Mouse (Mus musculus) liver, embryonic 11.5 days (tissue): Measurements from ENCODE around the gene Adgrf5. TPM values are rescaled to one million over a fixed set of nuclear protein-coding genes. Genes with fewer than 3 reads are reported as not detected.

ENCODE experiments used
- ATAC-seq: fragments of 200-750 bp; cut with Nextera tagmentation; replicated peaks from 2 replicates; pipeline ENCODE4 v1.8.0; 2017; ENCODE audit warnings: moderate number of reproducible peaks, mild to moderate bottlenecking, moderate TSS enrichment, moderate library complexity; ENCODE audit not compliant: low FRiP score
- DNase-seq: peaks from one replicate; pipeline ENCODE4 v3.0.0-alpha.2; 2017; ENCODE audit warnings: low spot score
- H3K27ac ChIP-seq: fragments of 300-500 bp; sonication (generic); 2 replicates; pipeline ENCODE4 v1.5.1; 2014; ENCODE audit warnings: mild to moderate bottlenecking, low read depth, low read length, control low read depth
- H3K27me3 ChIP-seq: fragments of 300-500 bp; sonication (generic); replicated peaks from 2 replicates; pipeline ENCODE4 v1.6.1; 2014; ENCODE audit warnings: low read length, mixed read lengths; ENCODE audit not compliant: control insufficient read depth, insufficient read depth
- H3K36me3 ChIP-seq: fragments of 300-500 bp; sonication (generic); 2 replicates; pipeline ENCODE4 v1.6.1; 2014; ENCODE audit warnings: mild to moderate bottlenecking, low read length, moderate library complexity, mixed read lengths; ENCODE audit not compliant: control insufficient read depth, insufficient read depth
- H3K4me1 ChIP-seq: fragments of 300-500 bp; sonication (generic); replicated peaks from 2 replicates; pipeline ENCODE4 v1.6.1; 2014; ENCODE audit warnings: low read length, mixed read lengths; ENCODE audit not compliant: control insufficient read depth, insufficient read depth
- H3K4me2 ChIP-seq: fragments of 300-500 bp; sonication (generic); 2 replicates; pipeline ENCODE4 v1.6.1; 2014; ENCODE audit warnings: mild to moderate bottlenecking, control low read depth, moderate library complexity
- H3K4me3 ChIP-seq: fragments of 300-500 bp; sonication (generic); 2 replicates; pipeline ENCODE4 v1.5.1; 2014; ENCODE audit warnings: low read depth, low read length, control low read depth
- H3K9ac ChIP-seq: fragments of 300-500 bp; sonication (generic); 2 replicates; pipeline ENCODE4 v1.6.1; 2014; ENCODE audit warnings: low read depth, low read length, control low read depth
- H3K9me3 ChIP-seq: fragments of 300-500 bp; sonication (generic); 2 replicates; pipeline ENCODE4 v1.6.1; 2016; ENCODE audit warnings: low read length, inconsistent platforms, mixed read lengths; ENCODE audit not compliant: control insufficient read depth
- WGBS: fragments of 180-500 bp; shearing (Covaris S2); extraction: QIAGEN DNeasy Blood & Tissue Kit; methylation state at CpG from one replicate; pipeline ENCODE4 v1.1.7; 2014; 5-methylcytosine and 5-hydroxymethylcytosine counted together
- polyA plus RNA-seq: library from polyadenylated mRNA; unstranded; fragments of >200 nt; fragmentation: Nextera tagmentation; extraction: Ambion mirVana; gene quantifications from 2 replicates; pipeline ENCODE4 v1.2.1, GENCODE M21; 2014

Gene Adgrf5
- polyA plus RNA-seq, 1 experiment from 2014 or later = 9.3 TPM

DNA sequence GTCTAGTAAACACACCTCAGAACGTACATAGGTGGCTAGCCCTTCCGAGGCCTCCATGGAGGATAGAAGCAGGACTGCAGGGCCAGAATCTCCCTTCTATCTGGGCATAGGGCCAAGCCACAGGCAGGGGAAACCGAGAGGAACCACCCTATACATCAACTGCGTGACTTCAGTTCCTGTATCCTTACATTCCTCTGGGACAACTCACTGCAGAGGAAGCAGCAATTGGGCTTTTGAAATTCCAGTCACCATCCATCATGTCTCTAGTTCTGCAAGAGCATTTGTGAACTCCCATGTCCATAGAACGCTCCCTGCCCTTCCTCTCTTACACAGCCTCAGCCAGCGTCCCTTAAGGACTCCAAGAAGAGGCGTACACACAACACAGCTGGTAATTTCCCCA lies 47.3 kb downstream of the Adgrf5 start:
- WGBS = 61% methylated on average over 7 of the region's 7 CpGs

DNA sequence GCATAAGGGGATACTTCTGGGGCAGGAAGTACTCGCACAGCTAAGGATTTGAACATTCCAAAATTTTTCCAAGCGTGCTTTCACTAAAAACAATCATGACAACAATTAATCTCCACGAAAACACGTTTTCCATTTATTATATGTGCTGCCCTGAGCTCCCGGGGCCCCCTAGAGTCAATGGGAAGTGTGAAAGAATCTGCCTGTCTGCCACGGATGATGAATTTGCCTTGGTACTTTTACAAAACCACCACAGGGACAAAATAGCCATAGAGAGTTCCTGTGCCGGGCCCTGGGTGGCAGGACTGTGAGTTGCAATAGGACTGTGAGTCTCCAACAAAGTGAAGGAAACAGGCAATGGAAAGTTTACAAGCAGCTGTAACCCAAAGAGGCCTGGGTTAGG lies 52.9 kb downstream of the Adgrf5 start:
- ATAC-seq (no peak), DNase-seq (no peak)
- no peak overlapping the region for H3K9ac ChIP-seq
- WGBS = 74% methylated on average over 7 of the region's 7 CpGs
- no peak overlapping the region for H3K4me2 ChIP-seq
- no peak overlapping the region for H3K27ac ChIP-seq
- H3K9me3 ChIP-seq = no peaks in the 10 kb centered on the region
- H3K27me3 ChIP-seq = no peaks in the 10 kb centered on the region
- H3K4me3 ChIP-seq = no peak overlapping the region
- H3K4me1 ChIP-seq = no peaks in the 10 kb centered on the region
- no peaks in the 10 kb centered on the region for H3K36me3 ChIP-seq

More for the DNA sequence above, 47.3 kb downstream of the Adgrf5 start:
- no peaks in the 10 kb centered on the region for H3K9me3 ChIP-seq
- ATAC-seq (no peak), DNase-seq (no peak)
- H3K27me3 ChIP-seq = no peaks in the 10 kb centered on the region
- H3K4me1 ChIP-seq = no peaks in the 10 kb centered on the region
- no peaks in the 10 kb centered on the region for H3K36me3 ChIP-seq
- no peak overlapping the region for H3K9ac ChIP-seq
- no peak overlapping the region for H3K4me2 ChIP-seq
- no peak overlapping the region for H3K27ac ChIP-seq
- H3K4me3 ChIP-seq = no peak overlapping the region

DNA sequence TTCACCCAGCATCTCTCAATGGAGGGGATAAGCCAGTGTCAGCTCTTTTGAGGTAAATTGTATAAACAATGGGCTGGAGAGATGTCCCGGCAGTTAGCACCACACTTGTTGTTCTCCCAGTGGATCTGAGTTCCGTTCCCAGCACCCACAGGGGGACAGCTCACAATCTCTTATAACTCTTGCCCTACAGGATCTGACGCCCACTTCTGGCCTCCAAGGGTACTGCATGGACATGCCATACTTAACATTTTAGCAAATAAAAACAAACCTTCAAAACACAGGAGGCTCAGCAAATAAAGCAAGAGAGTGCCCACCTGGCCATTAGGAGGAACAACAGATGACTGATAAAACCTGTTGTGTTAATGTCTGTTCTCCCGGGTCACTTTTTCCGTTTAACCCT lies 59.0 kb downstream of the Adgrf5 start:
- 81% methylated on average over 5 of the region's 5 CpGs for WGBS
- Histone ChIP-seq H3K4me2 (no peak overlapping the region), H3K4me1 (no peaks in the 10 kb centered on the region), H3K27ac (no peak overlapping the region), H3K27me3 (no peaks in the 10 kb centered on the region), H3K4me3 (no peak overlapping the region), H3K9me3 (no peaks in the 10 kb centered on the region), H3K36me3 (no peaks in the 10 kb centered on the region), H3K9ac (no peak overlapping the region)
- ATAC-seq = no peak
- DNase-seq = no peak

- H3K27me3 ChIP-seq = no peaks in the 10 kb centered on the region
- no peak overlapping the region for H3K27ac ChIP-seq
- no peak for DNase-seq
- ATAC-seq = no peak
- no peaks in the 10 kb centered on the region for H3K9me3 ChIP-seq
- H3K4me2 ChIP-seq = no peak overlapping the region
- no peaks in the 10 kb centered on the region for H3K36me3 ChIP-seq
- no peak overlapping the region for H3K9ac ChIP-seq
- no peaks in the 10 kb centered on the region for H3K4me1 ChIP-seq
- 67% methylated on average over 3 of the region's 3 CpGs for WGBS
- H3K4me3 ChIP-seq = no peak overlapping the region
These were observed 60.1 kb downstream of the Adgrf5 start for GRCm38 (mm10) chr17:43420381-43420780.

GRCm38 (mm10) chr17:43423953-43424352 lies 63.7 kb downstream of the Adgrf5 start:
- H3K27ac ChIP-seq = no peak overlapping the region
- ATAC-seq (no peak), DNase-seq (no peak)
- H3K4me1 ChIP-seq = no peaks in the 10 kb centered on the region
- H3K36me3 ChIP-seq = no peaks in the 10 kb centered on the region
- H3K27me3 ChIP-seq = no peaks in the 10 kb centered on the region
- no peak overlapping the region for H3K9ac ChIP-seq
- no peaks in the 10 kb centered on the region for H3K9me3 ChIP-seq
- no peak overlapping the region for H3K4me2 ChIP-seq
- H3K4me3 ChIP-seq = no peak overlapping the region
- 68% methylated on average over 5 of the region's 5 CpGs for WGBS

DNA sequence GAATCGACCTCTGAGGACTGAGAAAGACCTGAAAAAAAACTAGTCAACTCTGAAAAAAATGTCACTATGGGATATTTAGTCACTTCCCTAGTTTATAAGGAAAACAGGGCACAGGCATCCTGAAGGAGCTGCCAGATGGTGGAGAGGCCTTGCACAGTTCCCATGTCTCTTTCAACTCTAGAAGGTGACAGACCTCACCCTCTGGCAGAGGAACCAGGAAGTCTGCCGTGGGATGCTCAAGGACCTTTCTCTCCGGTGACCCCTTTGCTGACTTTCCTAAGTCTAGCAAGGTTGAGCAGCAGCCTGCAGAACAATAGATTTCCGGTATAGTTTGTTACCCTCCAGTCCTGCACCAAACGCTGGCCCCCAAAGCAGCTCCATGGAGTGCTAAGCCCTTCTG lies 71.4 kb downstream of the Adgrf5 start:
- DNase-seq (no peak), ATAC-seq (no peak)
- no peak overlapping the region for H3K27ac ChIP-seq
- H3K9me3 ChIP-seq = no peaks in the 10 kb centered on the region; the same call in 1 of the 2 replicates
- no peaks in the 10 kb centered on the region for H3K4me1 ChIP-seq
- H3K9ac ChIP-seq = no peak overlapping the region
- H3K4me2 ChIP-seq = no peak overlapping the region
- H3K27me3 ChIP-seq = no peaks in the 10 kb centered on the region
- no peaks in the 10 kb centered on the region for H3K36me3 ChIP-seq
- WGBS = 52% methylated on average over 5 of the region's 5 CpGs
- no peak overlapping the region for H3K4me3 ChIP-seq

DNA sequence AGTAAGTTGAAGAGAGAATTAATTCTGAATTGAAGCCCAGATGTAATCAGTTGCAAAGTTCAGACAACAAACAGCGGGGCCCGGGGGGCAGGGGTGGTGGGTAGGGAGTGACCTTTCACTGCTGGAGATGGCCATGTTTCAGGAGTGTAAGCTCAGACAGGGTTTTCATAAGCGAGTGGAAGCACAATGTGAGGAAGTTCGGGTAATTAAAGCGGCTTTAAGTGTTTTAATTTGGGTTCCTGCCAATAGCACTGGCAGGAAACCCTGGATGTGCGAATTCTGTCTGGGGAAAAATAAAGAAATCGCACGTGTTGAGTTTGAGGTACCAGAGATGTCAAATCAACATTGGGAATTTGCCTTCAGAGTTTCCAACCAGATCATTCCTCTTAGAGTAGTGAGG lies 74.2 kb downstream of the Adgrf5 start:
- H3K27ac ChIP-seq = no peak overlapping the region
- DNase-seq = no peak
- H3K4me3 ChIP-seq = no peak overlapping the region
- H3K4me2 ChIP-seq = no peak overlapping the region
- H3K4me1 ChIP-seq = no peaks in the 10 kb centered on the region
- WGBS = 85% methylated on average over 8 of the region's 8 CpGs
- no peak for ATAC-seq
- H3K9me3 ChIP-seq = no peaks in the 10 kb centered on the region; the same call in 1 of the 2 replicates
- H3K9ac ChIP-seq = no peak overlapping the region
- no peaks in the 10 kb centered on the region for H3K27me3 ChIP-seq
- H3K36me3 ChIP-seq = no peaks in the 10 kb centered on the region

- no peaks in the 10 kb centered on the region for H3K36me3 ChIP-seq
- no peak overlapping the region for H3K4me2 ChIP-seq
- no peak overlapping the region for H3K9ac ChIP-seq
- WGBS = 60% methylated on average over 1 of the region's 1 CpGs
- H3K4me3 ChIP-seq = no peak overlapping the region
- H3K9me3 ChIP-seq = no peaks in the 10 kb centered on the region
- no peak for ATAC-seq
- no peaks in the 10 kb centered on the region for H3K4me1 ChIP-seq
- no peak overlapping the region for H3K27ac ChIP-seq
- no peak for DNase-seq
- no peaks in the 10 kb centered on the region for H3K27me3 ChIP-seq
These were observed 91.0 kb downstream of the Adgrf5 start for GRCm38 (mm10) chr17:43451216-43451615.

GRCm38 (mm10) chr17:43458598-43458997 lies 98.3 kb downstream of the Adgrf5 start:
- Histone ChIP-seq H3K9me3 (no peaks in the 10 kb centered on the region), H3K27ac (no peak overlapping the region), H3K4me1 (no peaks in the 10 kb centered on the region), H3K9ac (no peak overlapping the region), H3K27me3 (no peaks in the 10 kb centered on the region), H3K4me2 (no peak overlapping the region), H3K4me3 (no peak overlapping the region), H3K36me3 (no peaks in the 10 kb centered on the region; the same call in 1 of the 2 replicates)
- ATAC-seq = no peak; the same call in 1 of the 2 replicates
- peak; percentile 50 for DNase-seq
- 24% methylated on average over 9 of the region's 9 CpGs for WGBS
